Mouse (Mus musculus) A20 (cell line): ENCODE data around the gene Aqp11.

ENCODE experiments used
- DNase-seq: peaks from one replicate; pipeline ENCODE4 v3.0.0-alpha.2; 2011; ENCODE audit warnings: low read depth, low spot score

Gene Aqp11

GRCm38 (mm10) chr7:97707809-97708208 lies 30.3 kb downstream of the Aqp11 start:
- no peak for DNase-seq

DNA sequence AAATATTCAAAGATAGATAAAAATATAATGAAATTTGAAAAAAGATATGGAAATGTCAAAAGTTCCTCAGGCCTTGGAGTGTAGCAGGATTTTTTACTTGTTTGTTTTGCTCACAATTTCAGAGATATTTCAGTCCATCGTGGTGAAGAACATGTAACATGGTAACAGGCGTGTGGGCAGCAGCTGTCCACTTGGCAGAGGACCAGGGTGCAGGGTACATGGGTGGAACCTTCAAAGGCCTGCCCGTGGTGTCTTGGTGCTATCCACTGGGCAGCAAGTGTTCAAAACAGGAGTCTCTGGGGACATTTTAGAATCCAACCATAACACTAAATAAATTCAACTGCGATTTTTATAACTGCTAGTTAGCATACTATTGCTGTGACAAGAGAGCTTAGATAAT lies 31.0 kb downstream of the Aqp11 start:
- no peak for DNase-seq

DNA sequence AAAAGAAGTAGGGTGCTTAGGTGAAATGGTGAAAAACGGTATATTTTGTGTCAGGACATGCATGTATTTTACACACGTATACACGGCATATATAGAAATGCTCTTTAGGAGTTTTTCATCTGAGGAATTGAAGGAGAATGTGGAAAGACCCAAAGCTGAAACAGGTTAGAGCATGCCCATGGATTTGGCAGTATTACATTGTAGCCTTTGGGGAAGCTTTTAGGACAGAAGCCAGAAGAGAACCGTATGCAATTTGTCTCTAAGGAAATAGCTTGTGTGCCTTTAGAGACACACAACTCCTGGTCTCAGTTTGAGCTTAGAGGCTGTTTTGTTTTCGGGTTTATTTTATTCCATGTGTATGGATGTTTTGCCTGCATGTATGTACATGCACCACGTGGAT lies 37.0 kb downstream of the Aqp11 start:
- no peak for DNase-seq

GRCm38 (mm10) chr7:97700173-97700572 lies 37.9 kb downstream of the Aqp11 start:
- DNase-seq: no peak

- peak; percentile 94 for DNase-seq
Observed at GRCm38 (mm10) chr7:97696506-97697254, 41.4 kb downstream of the Aqp11 start, which contains the start of gene Clns1a. TSS of gene Clns1a (plus strand) at chr7:97696634.

GRCm38 (mm10) chr7:97696133-97696505 lies 42.0 kb downstream of the Aqp11 start:
- DNase-seq: no peak

DNA sequence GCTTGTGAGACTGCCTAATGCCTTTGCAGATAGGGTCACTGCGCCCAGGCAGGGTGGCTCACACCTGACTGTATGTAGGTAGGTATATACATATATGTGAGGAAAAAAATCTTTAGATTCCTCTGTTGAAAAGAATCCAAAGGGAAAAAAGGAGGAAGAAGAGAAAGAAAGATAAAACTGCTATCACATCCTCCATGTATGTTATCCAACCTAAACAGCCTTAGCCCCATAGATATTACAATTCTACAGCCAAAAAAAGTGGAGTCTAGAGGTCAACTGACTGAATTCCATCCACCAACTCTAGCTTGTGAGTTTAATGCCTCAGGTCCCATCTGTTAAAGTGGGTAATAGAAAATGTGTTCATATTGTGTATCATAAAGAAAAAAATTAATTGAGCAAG lies 42.6 kb downstream of the Aqp11 start:
- DNase-seq: no peak

- no peak for DNase-seq
Observed at GRCm38 (mm10) chr7:97687831-97688230, 50.3 kb downstream of the Aqp11 start.

- DNase-seq: peak; percentile 34
Observed at GRCm38 (mm10) chr7:97679239-97679638, 58.9 kb downstream of the Aqp11 start.
